Mouse (Mus musculus): ENCODE data around the gene Spag7. TPM values are rescaled to one million over a fixed set of nuclear protein-coding genes. Genes with fewer than 3 reads are reported as not detected.

Spag7 gene
- polyA plus RNA-seq, 1 experiment from 2014 or later, result 88.9 TPM

GRCm38 (mm10) chr11:70656964-70657363, 12.3 kb downstream of the Spag7 start, which contains the start of gene Eno3:
Eno3 (plus strand) TSS chr11:70657202.
- Histone ChIP-seq H3K9ac (ENCODE audit: low read depth, low read length) (peak within 1 kb of the TSS; percentile 92), H3K4me1 (ENCODE audit: control insufficient read depth, insufficient read depth, low read length) (peaks cover 37% of the 10 kb centered on the region), H3K9me3 (ENCODE audit: control insufficient read depth, low read length) (no peaks in the 10 kb centered on the region), H3K36me3 (ENCODE audit: control insufficient read depth, insufficient read depth, low read length) (peaks cover 27% of the 10 kb centered on the region), H3K4me2 (ENCODE audit: low read depth, low read length) (peak within 1 kb of the TSS; percentile 98), H3K27me3 (replicated peaks; ENCODE audit: control insufficient read depth, insufficient read depth, low read length) (no peaks in the 10 kb centered on the region), H3K4me3 (ENCODE audit: low read depth, low read length) (peak within 1 kb of the TSS; percentile 64), H3K27ac (replicated peaks; ENCODE audit: low read depth, low read length) (peak within 1 kb of the TSS; percentile 90)
- DNase-seq (ENCODE audit: low spot score) (no peak), ATAC-seq (ENCODE audit: low read depth) (no peak)
- WGBS, result 11% methylated on average over 3 of the region's 3 CpGs

- peak; percentile 5; the same call in 1 of the 2 replicates for ATAC-seq (ENCODE audit: low read depth)
- DNase-seq (ENCODE audit: low spot score), result peak; percentile 63
- H3K4me1 ChIP-seq (ENCODE audit: control insufficient read depth, insufficient read depth, low read length), result peaks cover 39% of the 10 kb centered on the region
Observed at GRCm38 (mm10) chr11:70656456-70656927, 12.7 kb downstream of the Spag7 start.

GRCm38 (mm10) chr11:70655571-70656455, 13.4 kb downstream of the Spag7 start:
- Histone ChIP-seq H3K9ac (ENCODE audit: low read depth, low read length) (peak overlapping the region; percentile 92), H3K9me3 (ENCODE audit: control insufficient read depth, low read length) (no peaks in the 10 kb centered on the region), H3K4me2 (ENCODE audit: low read depth, low read length) (peak overlapping the region; percentile 98), H3K4me3 (ENCODE audit: low read depth, low read length) (peak overlapping the region; percentile 64), H3K4me1 (ENCODE audit: control insufficient read depth, insufficient read depth, low read length) (peaks cover 39% of the 10 kb centered on the region), H3K36me3 (ENCODE audit: control insufficient read depth, insufficient read depth, low read length) (peaks cover 31% of the 10 kb centered on the region), H3K27ac (replicated peaks; ENCODE audit: low read depth, low read length) (peak overlapping the region; percentile 90), H3K27me3 (replicated peaks; ENCODE audit: control insufficient read depth, insufficient read depth, low read length) (no peaks in the 10 kb centered on the region)
- WGBS, result under 1% methylated on average over 57 of the region's 61 CpGs
- peak; percentile 47 for ATAC-seq (ENCODE audit: low read depth)
- DNase-seq (ENCODE audit: low spot score), result peak; percentile 83

More at GRCm38 (mm10) chr11:70656456-70656927, 12.7 kb downstream of the Spag7 start:
- WGBS, result 4% methylated on average over 16 of the region's 16 CpGs
- peak overlapping the region; percentile 92 for H3K9ac ChIP-seq (ENCODE audit: low read depth, low read length)
- no peaks in the 10 kb centered on the region for H3K9me3 ChIP-seq (ENCODE audit: control insufficient read depth, low read length)
- H3K4me3 ChIP-seq (ENCODE audit: low read depth, low read length), result peak overlapping the region; percentile 64
- peaks cover 29% of the 10 kb centered on the region for H3K36me3 ChIP-seq (ENCODE audit: control insufficient read depth, insufficient read depth, low read length)
- no peaks in the 10 kb centered on the region for H3K27me3 ChIP-seq (replicated peaks; ENCODE audit: control insufficient read depth, insufficient read depth, low read length)
- H3K27ac ChIP-seq (replicated peaks; ENCODE audit: low read depth, low read length), result peak overlapping the region; percentile 90
- peak overlapping the region; percentile 98 for H3K4me2 ChIP-seq (ENCODE audit: low read depth, low read length)

- H3K36me3 ChIP-seq (ENCODE audit: control insufficient read depth, insufficient read depth, low read length), result peaks cover 38% of the 10 kb centered on the region
- peak overlapping the region; percentile 90 for H3K27ac ChIP-seq (replicated peaks; ENCODE audit: low read depth, low read length)
- under 1% methylated on average over 28 of the region's 48 CpGs for WGBS
- peaks cover 39% of the 10 kb centered on the region for H3K4me1 ChIP-seq (ENCODE audit: control insufficient read depth, insufficient read depth, low read length)
- peak overlapping the region; percentile 92 for H3K9ac ChIP-seq (ENCODE audit: low read depth, low read length)
- peak overlapping the region; percentile 98 for H3K4me2 ChIP-seq (ENCODE audit: low read depth, low read length)
- no peaks in the 10 kb centered on the region for H3K9me3 ChIP-seq (ENCODE audit: control insufficient read depth, low read length)
- ATAC-seq (ENCODE audit: low read depth) (peak; percentile 53), DNase-seq (ENCODE audit: low spot score) (peak; percentile 95)
- H3K27me3 ChIP-seq (replicated peaks; ENCODE audit: control insufficient read depth, insufficient read depth, low read length), result no peaks in the 10 kb centered on the region
- peak overlapping the region; percentile 64 for H3K4me3 ChIP-seq (ENCODE audit: low read depth, low read length)
Observed at GRCm38 (mm10) chr11:70654923-70655570, 14.2 kb downstream of the Spag7 start.

- Histone ChIP-seq H3K4me1 (ENCODE audit: control insufficient read depth, insufficient read depth, low read length) (peaks cover 39% of the 10 kb centered on the region), H3K9me3 (ENCODE audit: control insufficient read depth, low read length) (no peaks in the 10 kb centered on the region), H3K36me3 (ENCODE audit: control insufficient read depth, insufficient read depth, low read length) (peaks cover 38% of the 10 kb centered on the region), H3K4me2 (ENCODE audit: low read depth, low read length) (peak within 1 kb of the TSS; percentile 98), H3K4me3 (ENCODE audit: low read depth, low read length) (peak within 1 kb of the TSS; percentile 64), H3K27ac (replicated peaks; ENCODE audit: low read depth, low read length) (peak within 1 kb of the TSS; percentile 90), H3K27me3 (replicated peaks; ENCODE audit: control insufficient read depth, insufficient read depth, low read length) (no peaks in the 10 kb centered on the region), H3K9ac (ENCODE audit: low read depth, low read length) (peak within 1 kb of the TSS; percentile 92)
- WGBS, result under 1% methylated on average over 19 of the region's 61 CpGs
- DNase-seq (ENCODE audit: low spot score), result peak; percentile 95
- ATAC-seq (ENCODE audit: low read depth), result peak; percentile 42
Observed at GRCm38 (mm10) chr11:70654198-70654922, 14.9 kb downstream of the Spag7 start, which contains the start of gene Pfn1. Pfn1 (minus strand) TSS chr11:70654644.

- H3K27me3 ChIP-seq (replicated peaks; ENCODE audit: control insufficient read depth, insufficient read depth, low read length), result no peaks in the 10 kb centered on the region
- WGBS, result 0% methylated on average over 36 of the region's 63 CpGs
- H3K27ac ChIP-seq (replicated peaks; ENCODE audit: low read depth, low read length), result peak overlapping the region; percentile 90
- peak; percentile 70 for DNase-seq (ENCODE audit: low spot score)
- H3K4me2 ChIP-seq (ENCODE audit: low read depth, low read length), result peak overlapping the region; percentile 98
- H3K9ac ChIP-seq (ENCODE audit: low read depth, low read length), result peak overlapping the region; percentile 92
- H3K4me3 ChIP-seq (ENCODE audit: low read depth, low read length), result peak overlapping the region; percentile 64
- ATAC-seq (ENCODE audit: low read depth), result peak; percentile 48
- no peaks in the 10 kb centered on the region for H3K9me3 ChIP-seq (ENCODE audit: control insufficient read depth, low read length)
- H3K36me3 ChIP-seq (ENCODE audit: control insufficient read depth, insufficient read depth, low read length), result peaks cover 44% of the 10 kb centered on the region
- peaks cover 35% of the 10 kb centered on the region for H3K4me1 ChIP-seq (ENCODE audit: control insufficient read depth, insufficient read depth, low read length)
Observed at GRCm38 (mm10) chr11:70653345-70654197, 15.6 kb downstream of the Spag7 start.

GRCm38 (mm10) chr11:70652884-70653344, 16.3 kb downstream of the Spag7 start:
- ATAC-seq (ENCODE audit: low read depth) (no peak), DNase-seq (ENCODE audit: low spot score) (no peak)
- H3K4me3 ChIP-seq (ENCODE audit: low read depth, low read length), result peak overlapping the region; percentile 64
- H3K27me3 ChIP-seq (replicated peaks; ENCODE audit: control insufficient read depth, insufficient read depth, low read length), result no peaks in the 10 kb centered on the region
- H3K4me2 ChIP-seq (ENCODE audit: low read depth, low read length), result peak overlapping the region; percentile 98
- peak overlapping the region; percentile 92 for H3K9ac ChIP-seq (ENCODE audit: low read depth, low read length)
- H3K4me1 ChIP-seq (ENCODE audit: control insufficient read depth, insufficient read depth, low read length), result peaks cover 31% of the 10 kb centered on the region
- WGBS, result 36% methylated on average over 6 of the region's 6 CpGs
- H3K27ac ChIP-seq (replicated peaks; ENCODE audit: low read depth, low read length), result peak overlapping the region; percentile 90
- H3K36me3 ChIP-seq (ENCODE audit: control insufficient read depth, insufficient read depth, low read length), result peaks cover 49% of the 10 kb centered on the region
- no peaks in the 10 kb centered on the region for H3K9me3 ChIP-seq (ENCODE audit: control insufficient read depth, low read length)
